Mouse (Mus musculus) neural tube, embryonic 14.5 days (tissue): ENCODE data around the gene Lysmd1. TPM values are rescaled to one million over a fixed set of nuclear protein-coding genes. Genes with fewer than 3 reads are reported as not detected.

Experiments
- microRNA-seq: library from miRNA; unstranded; fragments of <30 nt; microRNA quantifications from one replicate; pipeline ENCODE4, GENCODE M21; 2016
- polyA plus RNA-seq: library from polyadenylated mRNA; unstranded; fragments of >200 nt; fragmentation: Nextera tagmentation; extraction: Ambion mirVana; gene quantifications from 2 replicates; pipeline ENCODE4 v1.2.1, GENCODE M21; 2014

The Lysmd1 gene
- polyA plus RNA-seq, 1 experiment from 2014 or later, result 37.3 TPM

Small RNA genes lying within 50 kb of the gene (microRNA-seq; reads per million reads assigned to microRNA genes)
- not detected for gene Mir8099-1

Other genes with a start within 250 kb of the Lysmd1 start
- 344 and 394 TPM in 2 replicates for gene Psmb4, start 247.1 kb upstream of the Lysmd1 start, polyA plus RNA-seq
- 11.9 TPM in 2 replicates for gene Selenbp1, start 201.0 kb upstream of the Lysmd1 start, polyA plus RNA-seq
- 8.9 and 9.4 TPM in 2 replicates for gene Rfx5, start 180.0 kb upstream of the Lysmd1 start, polyA plus RNA-seq
- gene Pi4kb, start 159.4 kb upstream of the Lysmd1 start, polyA plus RNA-seq, result 23.8 and 26.7 TPM in 2 replicates
- 15.4 and 17.2 TPM in 2 replicates for gene Zfp687, start 118.6 kb upstream of the Lysmd1 start, polyA plus RNA-seq
- 252 and 260 TPM in 2 replicates for gene Psmd4, start 91.5 kb upstream of the Lysmd1 start, polyA plus RNA-seq
- 11.5 and 12.2 TPM in 2 replicates for gene Pip5k1a, start 27.2 kb upstream of the Lysmd1 start, polyA plus RNA-seq
- 157 and 160 TPM in 2 replicates for gene Vps72, start 23.1 kb upstream of the Lysmd1 start, polyA plus RNA-seq
- 0.72 and 0.98 TPM in 2 replicates for gene Tmod4, start 9.6 kb upstream of the Lysmd1 start, polyA plus RNA-seq
- gene Scnm1, start 77 bp upstream of the Lysmd1 start, polyA plus RNA-seq, result 80.8 and 96.9 TPM in 2 replicates
- 2.1 and 4.1 TPM in 2 replicates for gene Tnfaip8l2, start 8.3 kb downstream of the Lysmd1 start, polyA plus RNA-seq
- 26.0 and 26.6 TPM in 2 replicates for gene Sema6c, start 26.4 kb downstream of the Lysmd1 start, polyA plus RNA-seq
- gene Gabpb2, start 83.8 kb downstream of the Lysmd1 start, polyA plus RNA-seq, result 3.4 and 4.7 TPM in 2 replicates
- gene Cdc42se1, start 94.6 kb downstream of the Lysmd1 start, polyA plus RNA-seq, result 48.7 and 61.6 TPM in 2 replicates
- gene Mllt11, start 98.1 kb downstream of the Lysmd1 start, polyA plus RNA-seq, result 506 and 653 TPM in 2 replicates
- gene Gm128, start 107.5 kb downstream of the Lysmd1 start, polyA plus RNA-seq, result 0.23 and 0.31 TPM in 2 replicates
- 0.28 TPM in 1 of 2 replicates, not detected in the other for gene Bnipl, start 117.1 kb downstream of the Lysmd1 start, polyA plus RNA-seq
- gene Mindy1, start 147.3 kb downstream of the Lysmd1 start, polyA plus RNA-seq, result 37.2 and 47.3 TPM in 2 replicates
- 59.1 and 66.7 TPM in 2 replicates for gene Prune1, start 148.0 kb downstream of the Lysmd1 start, polyA plus RNA-seq
- 0.18 and 0.28 TPM in 2 replicates for gene Anxa9, start 173.1 kb downstream of the Lysmd1 start, polyA plus RNA-seq
- gene Cers2, start 180.7 kb downstream of the Lysmd1 start, polyA plus RNA-seq, result 75.0 and 85.1 TPM in 2 replicates
- 50.4 and 54.3 TPM in 2 replicates for gene Setdb1, start 223.1 kb downstream of the Lysmd1 start, polyA plus RNA-seq